12 mouse cellular contexts compared by ENCODE assay signal in the genomic region with DNA sequence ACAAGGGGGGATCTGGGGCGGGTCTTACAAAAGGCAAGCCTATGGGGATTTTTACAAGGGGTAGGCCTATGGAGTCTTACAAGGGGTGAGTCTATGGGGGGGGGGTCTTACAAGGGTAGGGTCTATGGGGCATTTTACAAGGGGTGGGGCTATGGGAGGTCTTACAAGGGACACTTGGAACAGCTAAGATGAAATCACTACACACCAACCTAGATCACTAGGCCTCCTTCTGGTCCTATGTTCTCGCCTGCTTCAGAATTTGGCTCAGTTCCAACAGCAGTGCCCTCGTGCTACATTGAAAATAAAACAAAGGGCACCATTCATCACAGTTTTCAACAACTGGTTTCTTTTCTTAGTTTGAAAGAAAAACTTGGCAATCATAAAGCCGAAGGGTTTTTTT.
DNase-seq lines count a peak whose midpoint lies in the region; ATAC-seq and TF ChIP-seq lines count a peak whose summit lies in the region.
"Had no signal": no experiment of that assay in that cellular context is flagged by ENCODE, and none has a peak within 500 bp of the region (broad histone marks: within the 10 kb centered on the region; RNA-seq: fewer than 3 reads in every experiment).

No protein-coding gene starts in this region.

- no peak overlapping the region for H3K4me2 ChIP-seq in lung, embryonic 14.5 days
- no peak overlapping the region for H3K4me2 ChIP-seq in forebrain, embryonic 13.5 days
- H3K4me2 ChIP-seq in hindbrain, postnatal 0 days (ENCODE audit: low read depth, low read length) = no peak overlapping the region
- no peak overlapping the region for H3K4me2 ChIP-seq in neural tube, embryonic 15.5 days
- no peak overlapping the region for H3K4me2 ChIP-seq in liver, embryonic 11.5 days

- peak; percentile 73 for DNase-seq in lung, embryonic 14.5 days
- no peak for DNase-seq in lung, adult 18-20 months
- peak; percentile 57 for DNase-seq in hindbrain, postnatal 0 days (ENCODE audit: low spot score)
- no peak for DNase-seq in liver, embryonic 11.5 days (ENCODE audit: low spot score)
- DNase-seq in urinary bladder, postnatal 25 days (ENCODE audit: low spot score) = no peak
- DNase-seq: heart, adult 18-20 months; right cerebral cortex, adult 18-20 months had no signal

- H3K4me3 ChIP-seq in lung, embryonic 14.5 days (ENCODE audit: low read depth, low read length) = no peak overlapping the region
- no peak overlapping the region for H3K4me3 ChIP-seq in forebrain, embryonic 13.5 days
- no peak overlapping the region for H3K4me3 ChIP-seq in hindbrain, postnatal 0 days (ENCODE audit: low read length)
- no peak overlapping the region for H3K4me3 ChIP-seq in neural tube, embryonic 15.5 days (replicated peaks)
- no peak overlapping the region for H3K4me3 ChIP-seq in liver, embryonic 11.5 days (ENCODE audit: low read depth, low read length)
- H3K4me3 ChIP-seq: megakaryocyte, embryonic 14.5 days had no signal

- no peaks in the 10 kb centered on the region for H3K4me1 ChIP-seq in lung, embryonic 14.5 days (ENCODE audit: insufficient read depth)
- H3K4me1 ChIP-seq in forebrain, embryonic 13.5 days = peaks cover 24% of the 10 kb centered on the region
- no peaks in the 10 kb centered on the region for H3K4me1 ChIP-seq in hindbrain, postnatal 0 days (ENCODE audit: insufficient read depth, low read length)
- H3K4me1 ChIP-seq in neural tube, embryonic 15.5 days = peaks cover 6% of the 10 kb centered on the region; the same call in 1 of the 2 replicates
- no peaks in the 10 kb centered on the region for H3K4me1 ChIP-seq in liver, embryonic 11.5 days (replicated peaks; ENCODE audit: control insufficient read depth, insufficient read depth, low read length)
- H3K4me1 ChIP-seq: megakaryocyte, embryonic 14.5 days had no signal

- no peak overlapping the region for H3K9ac ChIP-seq in lung, embryonic 14.5 days
- no peak overlapping the region for H3K9ac ChIP-seq in forebrain, embryonic 13.5 days
- no peak overlapping the region for H3K9ac ChIP-seq in hindbrain, postnatal 0 days (replicated peaks; ENCODE audit: low read length)
- no peak overlapping the region for H3K9ac ChIP-seq in neural tube, embryonic 15.5 days (replicated peaks)
- no peak overlapping the region for H3K9ac ChIP-seq in liver, embryonic 11.5 days (ENCODE audit: low read depth, low read length)

- H3K36me3 ChIP-seq in lung, embryonic 14.5 days (ENCODE audit: insufficient read depth) = no peaks in the 10 kb centered on the region
- H3K36me3 ChIP-seq in forebrain, embryonic 13.5 days (ENCODE audit: poor library complexity, severe bottlenecking) = no peaks in the 10 kb centered on the region
- no peaks in the 10 kb centered on the region for H3K36me3 ChIP-seq in hindbrain, postnatal 0 days (ENCODE audit: insufficient read depth, low read length)
- H3K36me3 ChIP-seq in neural tube, embryonic 15.5 days = no peaks in the 10 kb centered on the region
- H3K36me3 ChIP-seq in liver, embryonic 11.5 days (ENCODE audit: control insufficient read depth, insufficient read depth, low read length) = no peaks in the 10 kb centered on the region
- H3K36me3 ChIP-seq: G1E had no signal

- 35% methylated on average over 4 of the region's 4 CpGs for WGBS in lung, embryonic 14.5 days
- WGBS in forebrain, embryonic 13.5 days = 34% methylated on average over 4 of the region's 4 CpGs
- 26% methylated on average over 4 of the region's 4 CpGs for WGBS in hindbrain, postnatal 0 days
- 48% methylated on average over 4 of the region's 4 CpGs for WGBS in neural tube, embryonic 15.5 days
- WGBS in liver, embryonic 11.5 days = 72% methylated on average over 4 of the region's 4 CpGs

- no peaks in the 10 kb centered on the region for H3K27me3 ChIP-seq in lung, embryonic 14.5 days (ENCODE audit: insufficient read depth, low read length)
- no peaks in the 10 kb centered on the region for H3K27me3 ChIP-seq in forebrain, embryonic 13.5 days
- H3K27me3 ChIP-seq in hindbrain, postnatal 0 days (ENCODE audit: insufficient read depth, low read length) = no peaks in the 10 kb centered on the region
- peaks cover 9% of the 10 kb centered on the region for H3K27me3 ChIP-seq in neural tube, embryonic 15.5 days (replicated peaks)
- H3K27me3 ChIP-seq in liver, embryonic 11.5 days (replicated peaks; ENCODE audit: control insufficient read depth, insufficient read depth, low read length) = no peaks in the 10 kb centered on the region
- H3K27me3 ChIP-seq: megakaryocyte, embryonic 14.5 days had no signal

- H3K9me3 ChIP-seq in lung, embryonic 14.5 days (ENCODE audit: low read depth, low read length) = no peaks in the 10 kb centered on the region
- H3K9me3 ChIP-seq in forebrain, embryonic 13.5 days (replicated peaks) = no peaks in the 10 kb centered on the region
- no peaks in the 10 kb centered on the region for H3K9me3 ChIP-seq in hindbrain, postnatal 0 days (ENCODE audit: low read length)
- no peaks in the 10 kb centered on the region for H3K9me3 ChIP-seq in neural tube, embryonic 15.5 days (replicated peaks)
- H3K9me3 ChIP-seq in liver, embryonic 11.5 days (ENCODE audit: control insufficient read depth, low read length) = no peaks in the 10 kb centered on the region
- H3K9me3 ChIP-seq: G1E; megakaryocyte, embryonic 14.5 days had no signal

- peak; percentile 54; the same call in 1 of the 2 replicates for ATAC-seq in lung, embryonic 14.5 days (ENCODE audit: insufficient read depth)
- peak; percentile 61 for ATAC-seq in forebrain, embryonic 13.5 days
- ATAC-seq in hindbrain, postnatal 0 days = peak; percentile 48; the same call in 1 of the 2 replicates
- 0 out of 2 replicates have a peak, but pooled peaks have one; percentile 23 for ATAC-seq in neural tube, embryonic 15.5 days (ENCODE audit: low FRiP score)
- ATAC-seq in liver, embryonic 11.5 days (replicated peaks; ENCODE audit: low FRiP score) = no peak
- ATAC-seq: inflammation-experienced regulatory T-cells, adult 6 months had no signal

- no peak overlapping the region for H3K27ac ChIP-seq in lung, embryonic 14.5 days (ENCODE audit: low read depth)
- H3K27ac ChIP-seq in forebrain, embryonic 13.5 days = no peak overlapping the region
- H3K27ac ChIP-seq in hindbrain, postnatal 0 days = no peak overlapping the region
- H3K27ac ChIP-seq in neural tube, embryonic 15.5 days (replicated peaks) = no peak overlapping the region
- no peak overlapping the region for H3K27ac ChIP-seq in liver, embryonic 11.5 days (ENCODE audit: low read depth, low read length)

- no peak for TF ChIP-seq CTCF in lung, embryonic 14.5 days (IDR thresholded peaks at IDR 0.05; ENCODE audit: low read depth)
- no peak for TF ChIP-seq CTCF in hindbrain, postnatal 0 days (IDR thresholded peaks at IDR 0.05; ENCODE audit: low read depth)

Comparison
In these comparisons a context has a peak if more than half of its experiments do, and no peak if none do; other contexts are left out.
1. DNase-seq: peak in lung, embryonic 14.5 days (single experiment) and hindbrain, postnatal 0 days (single experiment); none in lung, adult 18-20 months (0 of 2), liver, embryonic 11.5 days (single experiment) and urinary bladder, postnatal 25 days (single experiment).